Mouse (Mus musculus): ENCODE results near the gene Olfr791.

Gene Olfr791

DNA sequence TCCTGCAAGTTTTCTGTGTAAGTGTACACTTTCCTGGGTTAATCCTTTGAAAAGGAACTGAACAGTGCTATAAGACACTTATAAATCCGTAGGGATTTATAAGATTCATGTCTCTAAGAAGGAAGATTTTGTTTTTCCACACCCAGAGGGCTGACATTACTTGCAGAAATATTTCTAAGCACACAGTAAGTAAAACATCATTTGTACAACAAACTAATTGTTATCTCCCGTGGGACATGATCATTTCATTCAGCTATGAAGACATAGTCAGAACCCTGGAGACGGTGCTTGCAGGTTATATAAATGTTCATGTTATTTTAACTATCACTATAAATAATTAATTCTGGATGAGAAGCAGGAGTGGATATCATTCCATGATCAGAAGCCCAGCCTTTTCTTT lies at the start of gene Olfr791:
Gene Olfr791 (plus strand): TSS at position 301 of the 400 bp plus-strand sequence.
- DNase-seq = no peak

DNA sequence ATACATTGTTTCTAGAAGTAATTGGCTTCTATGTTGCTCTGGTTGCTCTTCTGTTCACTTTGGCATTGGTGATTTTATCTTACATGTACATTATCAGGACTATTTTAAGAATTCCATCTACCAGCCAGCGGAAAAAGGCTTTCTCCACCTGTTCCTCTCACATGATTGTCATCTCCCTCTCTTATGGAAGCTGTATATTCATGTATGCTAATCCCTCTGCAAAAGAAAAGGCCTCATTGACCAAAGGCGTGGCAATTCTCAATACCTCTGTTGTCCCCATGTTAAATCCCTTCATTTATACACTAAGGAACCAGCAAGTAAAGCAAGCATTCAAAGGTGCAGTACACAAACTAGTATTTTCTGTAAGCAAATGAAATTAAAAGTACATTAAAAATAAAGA lies 48.3 kb upstream of the Olfr791 start:
- DNase-seq = no peak

DNA sequence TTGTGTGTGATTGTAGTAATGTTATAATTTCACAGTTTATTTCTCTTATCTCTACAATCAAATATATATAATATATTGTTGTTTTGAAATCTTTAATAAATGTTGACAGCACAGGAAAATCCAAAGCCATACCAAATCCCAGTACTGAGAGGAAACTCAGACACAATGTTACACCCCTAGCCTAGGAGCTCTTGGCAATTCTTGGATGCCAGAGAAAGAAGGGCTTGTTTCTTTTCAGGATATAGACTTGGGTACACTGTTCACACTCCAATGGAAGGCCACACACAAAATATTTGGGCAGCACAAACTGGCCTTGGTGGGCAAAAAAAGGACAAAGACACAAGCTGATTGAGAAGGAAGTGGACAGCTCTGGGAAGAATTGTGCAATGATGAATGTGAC lies 47.9 kb upstream of the Olfr791 start:
- DNase-seq = no peak

DNA sequence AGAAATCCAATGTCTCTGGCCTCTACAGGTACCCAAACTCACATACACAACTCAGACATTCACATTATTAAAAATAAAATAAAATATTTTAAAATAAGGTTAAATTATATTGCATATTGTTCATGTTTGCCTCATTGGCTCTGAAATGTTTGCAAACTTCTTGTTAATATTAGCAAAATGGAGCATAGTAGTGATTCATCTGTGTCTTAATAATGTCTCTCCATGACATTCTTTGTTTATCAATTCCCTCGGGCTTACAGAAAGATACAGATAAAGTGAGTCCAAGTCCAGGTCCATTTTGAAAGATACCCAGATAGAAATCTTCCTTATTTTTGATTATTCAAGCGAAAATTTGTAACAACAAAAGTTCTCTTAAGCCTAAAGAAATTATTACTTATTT lies 37.1 kb upstream of the Olfr791 start, which contains the start of gene Olfr789:
Gene Olfr789 (plus strand): TSS at position 301 of the 400 bp plus-strand sequence.
- DNase-seq = no peak

DNA sequence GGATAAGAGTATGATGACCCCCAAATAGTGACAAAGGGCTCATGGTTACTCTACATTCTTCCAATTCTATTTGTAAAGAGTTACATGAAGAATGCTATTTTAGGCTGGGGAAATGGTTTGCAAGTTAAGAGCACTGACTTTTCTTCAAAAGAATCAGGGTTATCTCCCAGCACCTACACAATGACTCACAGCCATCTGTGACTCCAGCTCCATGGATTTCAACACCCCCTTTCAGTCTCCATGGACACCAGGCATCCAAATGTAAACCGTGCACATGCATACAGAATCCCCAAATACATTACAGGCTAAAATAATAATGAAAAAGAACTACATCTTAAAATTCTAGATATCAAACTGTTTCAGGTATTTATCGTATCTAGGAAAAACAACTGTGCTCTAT lies 31.5 kb upstream of the Olfr791 start:
- peak; percentile 52 for DNase-seq

DNA sequence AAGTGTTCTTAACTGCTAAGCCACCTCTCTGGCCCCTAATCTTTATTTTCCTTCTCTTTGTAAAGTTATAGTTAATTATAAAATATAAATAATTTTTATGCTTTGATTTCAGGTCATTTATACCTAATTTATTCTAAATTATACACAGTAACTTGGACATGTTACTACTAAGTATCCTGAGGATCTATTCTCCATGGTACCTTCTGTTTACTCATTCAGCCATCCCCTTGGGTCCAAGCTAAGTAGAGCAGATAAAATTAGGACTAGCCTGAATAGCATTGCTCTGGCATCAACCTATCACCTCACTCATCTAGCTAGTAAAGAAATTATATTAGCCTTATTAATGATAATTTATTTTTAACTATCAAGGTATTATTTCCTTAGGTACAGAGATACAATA lies 23.4 kb upstream of the Olfr791 start, which contains the start of gene Olfr790:
Gene Olfr790 (plus strand): TSS at position 301 of the 400 bp plus-strand sequence.
- no peak for DNase-seq

DNA sequence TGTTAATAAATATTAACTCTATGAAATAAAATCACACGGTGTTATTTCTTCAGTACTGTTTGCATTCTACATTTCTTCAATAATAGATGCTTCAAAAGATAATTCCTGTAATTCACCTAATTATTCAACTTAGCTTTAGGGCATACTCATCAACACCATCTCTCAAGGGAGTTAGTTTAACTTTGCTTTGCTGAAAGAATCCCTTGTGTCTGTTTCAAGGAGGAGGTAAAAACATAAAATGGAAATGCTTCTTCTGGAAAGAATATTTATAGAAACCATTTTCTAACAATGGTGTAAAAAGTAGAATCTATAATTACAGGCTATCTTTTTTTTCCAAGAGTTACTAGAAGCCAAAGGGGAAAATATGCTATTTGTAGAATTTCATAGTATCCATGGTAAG lies 17.3 kb downstream of the Olfr791 start, which contains the start of gene Olfr792:
Gene Olfr792 (plus strand): TSS at position 301 of the 400 bp plus-strand sequence.
- DNase-seq = no peak

DNA sequence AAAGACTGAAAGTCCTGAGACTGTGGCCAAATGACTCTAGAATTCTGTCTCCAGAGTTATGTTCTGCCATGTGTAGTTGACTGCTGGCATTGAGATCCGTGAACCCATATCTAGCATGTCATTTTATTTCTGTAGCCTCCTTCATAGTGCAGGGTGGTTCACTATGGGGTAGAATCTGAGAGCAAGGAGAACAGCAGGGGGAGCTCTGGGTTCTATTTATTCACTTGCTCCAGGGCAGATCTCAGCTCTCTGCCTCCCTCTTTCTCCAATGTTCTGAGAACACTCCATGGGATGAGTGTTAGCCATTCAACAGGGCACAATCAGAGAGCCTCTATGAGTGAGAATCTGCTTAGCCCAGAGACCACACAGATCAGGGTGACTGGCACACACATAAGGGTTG lies 27.8 kb downstream of the Olfr791 start:
- DNase-seq = peak; percentile 7

DNA sequence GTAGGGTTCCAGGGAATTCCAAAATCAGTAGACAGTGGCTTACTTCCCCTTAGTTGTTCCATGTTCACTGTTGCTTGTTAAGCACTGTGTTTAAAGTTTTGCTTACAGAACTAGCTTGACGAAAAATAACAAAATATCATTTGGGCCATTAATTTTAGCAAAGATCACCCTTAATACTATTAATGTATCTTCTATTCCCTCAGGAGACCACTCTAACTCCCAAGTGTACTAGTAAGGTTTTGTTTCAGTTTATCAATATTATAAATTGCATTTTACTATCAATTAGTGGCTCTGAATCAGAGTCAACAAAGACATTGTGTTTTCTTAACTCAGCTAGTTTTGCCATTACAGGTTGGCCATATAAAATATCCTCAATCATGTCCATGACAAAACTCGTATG lies 45.8 kb downstream of the Olfr791 start, which contains the start of gene Olfr794:
Gene Olfr794 (plus strand): TSS at position 301 of the 400 bp plus-strand sequence.
- no peak for DNase-seq

DNA sequence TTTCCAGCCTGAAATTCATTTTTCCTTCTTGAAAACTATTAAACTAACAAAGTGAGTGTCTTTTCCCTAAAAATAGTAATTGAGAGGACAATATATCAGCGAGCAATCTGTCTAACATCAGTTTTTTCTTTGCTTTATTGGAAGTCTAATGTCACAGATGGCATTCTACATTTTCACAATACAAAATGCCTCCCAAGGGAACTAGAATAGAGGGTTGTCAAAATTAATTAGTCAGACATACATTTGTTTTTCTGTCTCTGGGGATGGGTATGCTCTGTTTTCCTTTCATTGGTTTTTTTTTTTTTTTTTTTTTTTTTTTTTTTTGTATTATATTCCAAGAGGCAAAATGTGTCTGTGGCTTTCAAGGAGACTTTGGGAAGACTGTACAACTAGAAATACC lies 55.5 kb downstream of the Olfr791 start:
- DNase-seq = no peak

Measured in right cerebral cortex, adult 18-20 months (tissue).